Mouse (Mus musculus): Measurements from ENCODE around the gene Wdr66. TPM values are rescaled to one million over a fixed set of nuclear protein-coding genes. Genes with fewer than 3 reads are reported as not detected.
A peak's percentile ranks its signal among the peaks of the same experiment; 100 is the strongest.

Wdr66 gene
- polyA plus RNA-seq, 1 experiment from 2014 or later: 1.2 TPM

GRCm38 (mm10) chr5:123345853-123346654 is 94.2 kb downstream of the Wdr66 start:
- Histone ChIP-seq H3K27ac (replicated peaks) (peak overlapping the region; percentile 96), H3K4me3 (replicated peaks) (peak overlapping the region; percentile 92), H3K4me1 (peaks cover 28% of the 10 kb centered on the region), H3K9ac (replicated peaks) (peak overlapping the region; percentile 95), H3K27me3 (replicated peaks) (no peaks in the 10 kb centered on the region), H3K36me3 (no peaks in the 10 kb centered on the region), H3K9me3 (replicated peaks) (no peaks in the 10 kb centered on the region), H3K4me2 (peak overlapping the region; percentile 77)
- 3% methylated on average over 21 of the region's 22 CpGs for WGBS
- ATAC-seq (ENCODE audit: low FRiP score): peak; percentile 28; the same call in 1 of the 2 replicates

- Histone ChIP-seq H3K4me3 (replicated peaks) (peak overlapping the region; percentile 92), H3K4me2 (peak overlapping the region; percentile 77), H3K36me3 (no peaks in the 10 kb centered on the region), H3K27ac (replicated peaks) (peak overlapping the region; percentile 96), H3K9ac (replicated peaks) (peak overlapping the region; percentile 95), H3K9me3 (replicated peaks) (no peaks in the 10 kb centered on the region), H3K27me3 (replicated peaks) (no peaks in the 10 kb centered on the region), H3K4me1 (peaks cover 28% of the 10 kb centered on the region)
- WGBS: 48% methylated on average over 7 of the region's 7 CpGs
- no peak for ATAC-seq (ENCODE audit: low FRiP score)
Measured at GRCm38 (mm10) chr5:123346701-123347270, 94.9 kb downstream of the Wdr66 start.

GRCm38 (mm10) chr5:123347985-123348384 is 96.1 kb downstream of the Wdr66 start:
- 90% methylated on average over 2 of the region's 2 CpGs for WGBS
- Histone ChIP-seq H3K9ac (replicated peaks) (no peak overlapping the region), H3K27ac (replicated peaks) (no peak overlapping the region), H3K4me3 (replicated peaks) (no peak overlapping the region), H3K36me3 (no peaks in the 10 kb centered on the region), H3K4me2 (no peak overlapping the region), H3K4me1 (peaks cover 28% of the 10 kb centered on the region), H3K27me3 (replicated peaks) (no peaks in the 10 kb centered on the region), H3K9me3 (replicated peaks) (no peaks in the 10 kb centered on the region)
- ATAC-seq (ENCODE audit: low FRiP score): no peak

- H3K9me3 ChIP-seq (replicated peaks): no peaks in the 10 kb centered on the region
- WGBS: 76% methylated on average over 10 of the region's 10 CpGs
- no peak overlapping the region for H3K4me2 ChIP-seq
- no peak overlapping the region for H3K9ac ChIP-seq (replicated peaks)
- no peaks in the 10 kb centered on the region for H3K27me3 ChIP-seq (replicated peaks)
- ATAC-seq (ENCODE audit: low FRiP score): no peak
- H3K4me3 ChIP-seq (replicated peaks): no peak overlapping the region
- H3K4me1 ChIP-seq: peaks cover 20% of the 10 kb centered on the region
- no peak overlapping the region for H3K27ac ChIP-seq (replicated peaks)
- no peaks in the 10 kb centered on the region for H3K36me3 ChIP-seq
Measured at GRCm38 (mm10) chr5:123350386-123350785, 98.5 kb downstream of the Wdr66 start.

- no peaks in the 10 kb centered on the region for H3K27me3 ChIP-seq (replicated peaks)
- no peak overlapping the region for H3K27ac ChIP-seq (replicated peaks)
- peaks cover 50% of the 10 kb centered on the region for H3K36me3 ChIP-seq
- H3K4me2 ChIP-seq: no peak overlapping the region
- no peak overlapping the region for H3K9ac ChIP-seq (replicated peaks)
- no peaks in the 10 kb centered on the region; the same call in 1 of the 2 replicates for H3K4me1 ChIP-seq
- H3K4me3 ChIP-seq (replicated peaks): no peak overlapping the region
- no peaks in the 10 kb centered on the region for H3K9me3 ChIP-seq (replicated peaks)
- no peak for ATAC-seq (ENCODE audit: low FRiP score)
- WGBS: 85% methylated on average over 11 of the region's 11 CpGs
Measured at GRCm38 (mm10) chr5:123355918-123356317, 104.0 kb downstream of the Wdr66 start.

DNA sequence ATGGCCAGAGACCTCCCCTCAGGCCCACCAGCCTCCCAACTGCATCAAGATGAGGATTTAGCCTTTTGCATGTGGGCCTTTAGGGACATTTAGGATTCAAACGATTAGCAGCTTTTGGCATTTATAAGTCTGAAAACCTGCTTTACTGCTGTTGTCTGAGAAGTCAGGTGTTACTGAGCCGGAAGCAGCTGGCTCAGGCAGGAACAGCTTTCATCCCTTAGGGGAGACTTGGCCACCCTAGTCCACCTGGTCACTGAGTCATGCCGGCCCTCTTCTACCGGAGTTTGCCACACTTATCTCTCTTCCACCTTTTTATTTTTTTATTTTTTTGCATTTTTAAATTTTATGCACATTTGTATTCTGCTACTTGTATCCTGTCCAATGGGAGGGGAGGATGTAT is 105.4 kb downstream of the Wdr66 start:
- Histone ChIP-seq H3K27me3 (replicated peaks) (no peaks in the 10 kb centered on the region), H3K4me1 (no peaks in the 10 kb centered on the region; the same call in 1 of the 2 replicates), H3K9me3 (replicated peaks) (no peaks in the 10 kb centered on the region), H3K9ac (replicated peaks) (no peak overlapping the region), H3K4me2 (no peak overlapping the region), H3K4me3 (replicated peaks) (no peak overlapping the region), H3K27ac (replicated peaks) (no peak overlapping the region), H3K36me3 (peaks cover 63% of the 10 kb centered on the region)
- ATAC-seq (ENCODE audit: low FRiP score): no peak
- WGBS: 92% methylated on average over 4 of the region's 4 CpGs

GRCm38 (mm10) chr5:123359431-123359830 is 107.5 kb downstream of the Wdr66 start:
- no peak for ATAC-seq (ENCODE audit: low FRiP score)
- H3K9me3 ChIP-seq (replicated peaks): no peaks in the 10 kb centered on the region
- no peaks in the 10 kb centered on the region for H3K27me3 ChIP-seq (replicated peaks)
- no peak overlapping the region for H3K27ac ChIP-seq (replicated peaks)
- no peak overlapping the region for H3K4me3 ChIP-seq (replicated peaks)
- H3K4me2 ChIP-seq: no peak overlapping the region
- H3K9ac ChIP-seq (replicated peaks): no peak overlapping the region
- H3K36me3 ChIP-seq: peaks cover 84% of the 10 kb centered on the region
- no peaks in the 10 kb centered on the region for H3K4me1 ChIP-seq
- 65% methylated on average over 6 of the region's 6 CpGs for WGBS

DNA sequence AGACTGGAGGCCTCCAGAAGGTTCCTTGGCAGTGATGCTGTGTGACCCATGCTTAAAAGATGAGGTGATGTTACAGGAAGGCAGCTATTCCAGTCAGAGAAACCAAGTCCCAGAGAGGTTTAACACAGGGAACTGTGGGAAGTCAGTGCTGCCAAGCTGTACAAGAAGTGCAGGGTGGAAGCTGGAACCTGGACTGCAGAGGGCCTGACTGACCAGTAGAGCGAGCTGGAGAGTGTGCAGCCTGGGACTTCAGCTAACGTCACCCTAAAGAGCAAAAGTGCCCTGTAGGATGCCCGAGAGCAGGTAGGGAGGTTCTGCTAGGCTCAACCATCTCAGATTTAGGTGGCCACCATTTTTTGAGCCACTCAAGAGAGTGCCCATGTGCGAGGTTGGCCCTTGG is 111.0 kb downstream of the Wdr66 start:
- H3K4me3 ChIP-seq (replicated peaks): no peak overlapping the region
- H3K4me1 ChIP-seq: no peaks in the 10 kb centered on the region
- H3K36me3 ChIP-seq: peaks cover 75% of the 10 kb centered on the region
- 94% methylated on average over 4 of the region's 4 CpGs for WGBS
- ATAC-seq (ENCODE audit: low FRiP score): no peak
- H3K27ac ChIP-seq (replicated peaks): no peak overlapping the region
- H3K4me2 ChIP-seq: no peak overlapping the region
- H3K27me3 ChIP-seq (replicated peaks): no peaks in the 10 kb centered on the region
- H3K9ac ChIP-seq (replicated peaks): no peak overlapping the region
- no peaks in the 10 kb centered on the region for H3K9me3 ChIP-seq (replicated peaks)

DNA sequence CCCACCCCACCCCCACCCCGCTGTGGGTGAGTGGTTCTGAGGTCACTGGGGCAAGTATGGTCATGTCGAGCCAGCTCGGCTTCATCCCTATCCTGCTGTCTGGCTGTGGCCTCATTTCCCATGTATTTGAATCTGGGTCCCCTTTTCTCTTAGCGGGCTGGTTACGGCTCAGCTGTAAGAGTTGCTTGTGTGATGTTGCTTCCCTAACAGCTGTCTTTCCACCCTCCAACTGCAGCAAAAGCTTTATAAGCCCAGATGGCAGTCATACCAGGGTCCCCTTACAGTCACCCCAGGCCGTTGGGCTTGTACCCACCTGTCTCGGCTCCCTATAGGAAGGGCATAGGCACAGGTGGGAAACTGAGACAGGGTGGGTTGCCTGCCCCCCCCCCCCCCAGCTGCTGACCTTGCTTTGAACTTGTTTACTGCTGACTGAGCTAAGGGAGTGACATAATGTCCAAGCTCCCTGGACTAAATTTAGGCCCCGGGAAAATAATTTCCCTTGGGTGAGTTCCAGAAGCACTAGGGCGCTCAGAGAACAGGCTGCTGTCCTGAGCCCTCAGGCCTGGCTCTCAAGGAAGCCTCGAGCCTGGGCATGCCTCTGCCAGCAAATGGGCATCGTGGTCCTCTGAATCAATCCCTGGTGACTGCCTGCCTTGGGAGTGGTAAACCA is 112.5 kb downstream of the Wdr66 start:
- Histone ChIP-seq H3K27ac (replicated peaks) (no peak overlapping the region; the same call in 1 of the 2 replicates), H3K4me2 (no peak overlapping the region), H3K9ac (replicated peaks) (no peak overlapping the region), H3K9me3 (replicated peaks) (no peaks in the 10 kb centered on the region), H3K27me3 (replicated peaks) (no peaks in the 10 kb centered on the region), H3K4me3 (replicated peaks) (no peak overlapping the region), H3K4me1 (no peaks in the 10 kb centered on the region), H3K36me3 (peaks cover 62% of the 10 kb centered on the region)
- ATAC-seq (ENCODE audit: low FRiP score): no peak
- 81% methylated on average over 11 of the region's 11 CpGs for WGBS

DNA sequence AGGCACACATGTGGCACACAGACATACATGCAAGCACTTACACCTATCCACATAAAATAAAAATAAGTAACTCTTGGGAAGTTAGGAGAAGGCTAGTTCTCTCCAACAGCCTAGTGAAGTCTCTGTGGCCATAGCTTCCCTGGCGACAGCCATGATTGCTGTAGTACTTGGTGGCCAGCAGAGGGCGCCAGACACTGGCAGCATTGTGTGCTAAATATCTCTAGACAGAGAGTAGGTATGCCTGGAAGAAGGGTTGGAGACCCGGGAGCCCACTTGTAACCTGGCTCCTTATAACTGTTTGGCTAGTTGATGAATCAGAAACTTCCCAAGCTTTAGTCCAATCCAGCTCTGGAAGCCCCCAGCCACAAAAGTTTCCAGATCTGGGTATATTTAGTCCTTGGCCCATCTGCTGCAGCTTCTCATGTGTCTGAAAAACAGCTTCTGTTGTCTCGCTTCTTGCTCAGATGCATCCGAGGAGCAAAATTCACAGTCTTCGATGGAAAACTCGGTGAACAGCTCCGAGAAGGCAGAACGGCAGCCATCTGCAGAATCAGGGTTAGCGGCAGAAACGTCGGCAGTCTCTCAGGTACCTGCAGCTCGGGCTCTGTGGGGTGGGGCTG is 117.1 kb downstream of the Wdr66 start:
- Histone ChIP-seq H3K9ac (replicated peaks) (no peak overlapping the region), H3K4me1 (no peaks in the 10 kb centered on the region), H3K27me3 (replicated peaks) (no peaks in the 10 kb centered on the region), H3K36me3 (peaks cover 60% of the 10 kb centered on the region), H3K27ac (replicated peaks) (no peak overlapping the region), H3K4me3 (replicated peaks) (no peak overlapping the region), H3K4me2 (no peak overlapping the region), H3K9me3 (replicated peaks) (no peaks in the 10 kb centered on the region)
- ATAC-seq (ENCODE audit: low FRiP score): no peak
- WGBS: 80% methylated on average over 13 of the region's 13 CpGs

- peaks cover 51% of the 10 kb centered on the region for H3K36me3 ChIP-seq
- H3K4me1 ChIP-seq: no peaks in the 10 kb centered on the region
- no peaks in the 10 kb centered on the region for H3K9me3 ChIP-seq (replicated peaks)
- H3K27ac ChIP-seq (replicated peaks): no peak overlapping the region
- no peak overlapping the region for H3K4me3 ChIP-seq (replicated peaks)
- H3K4me2 ChIP-seq: no peak overlapping the region
- no peaks in the 10 kb centered on the region for H3K27me3 ChIP-seq (replicated peaks)
- no peak overlapping the region for H3K9ac ChIP-seq (replicated peaks)
- 90% methylated on average over 5 of the region's 5 CpGs for WGBS
- no peak for ATAC-seq (ENCODE audit: low FRiP score)
Measured at GRCm38 (mm10) chr5:123370049-123370448, 118.1 kb downstream of the Wdr66 start.

All from neural tube, embryonic 15.5 days (tissue).